Mouse (Mus musculus): ENCODE measurements around the gene Tbc1d30. TPM values are rescaled to one million over a fixed set of nuclear protein-coding genes. Genes with fewer than 3 reads are reported as not detected.

Tbc1d30 gene
- total RNA-seq, 2 experiments from 2014 or later = 0.31 to 0.84 TPM

DNA sequence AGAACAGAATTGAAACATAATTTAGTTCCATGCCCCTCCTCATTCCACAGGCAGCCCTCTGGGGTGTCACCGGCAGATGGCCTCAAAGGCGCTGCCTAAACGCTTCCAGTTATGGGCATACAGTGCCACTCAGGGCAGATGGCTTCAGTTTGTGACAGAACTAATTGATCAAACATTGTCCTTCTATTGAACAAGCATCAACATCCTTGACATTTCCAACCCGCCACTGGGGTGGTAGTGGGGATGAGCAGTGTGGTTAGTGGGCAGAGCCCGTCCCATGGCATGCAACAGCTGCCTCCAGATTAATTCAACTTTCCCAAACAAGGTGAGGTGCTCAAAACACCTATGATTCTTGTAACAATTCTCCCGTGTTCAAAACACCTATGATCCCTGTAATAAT is 68.2 kb downstream of the Tbc1d30 start:
- DNase-seq = no peak
- intact Hi-C loops (cut with DNase I; ENCODE audit: low total_unique reads) = no loop called here

DNA sequence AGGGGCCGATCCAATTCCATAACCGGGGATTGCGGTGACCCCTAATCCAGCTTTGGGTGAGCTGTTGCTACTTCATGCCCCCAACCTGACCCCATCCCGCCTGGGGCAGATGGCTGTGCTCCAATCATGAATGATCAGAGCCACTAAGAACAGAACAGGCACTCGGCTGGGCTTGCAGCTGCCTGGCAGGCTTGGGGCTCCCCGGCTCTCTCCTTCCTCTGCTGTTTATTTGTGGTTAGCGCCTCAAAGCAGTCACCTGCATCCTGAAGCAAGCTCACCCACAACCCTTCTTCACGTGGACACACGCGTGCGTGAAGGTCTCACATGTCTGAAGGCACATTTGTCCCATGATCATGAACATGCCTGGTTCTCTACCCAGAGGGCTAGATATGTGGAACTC is 68.6 kb downstream of the Tbc1d30 start:
- intact Hi-C loops (cut with DNase I; ENCODE audit: low total_unique reads) = no loop called here
- no peak for DNase-seq

- no peak for DNase-seq
- intact Hi-C loops (cut with DNase I; ENCODE audit: low total_unique reads) = no loop called here
Observed at GRCm38 (mm10) chr10:121280943-121281342, 70.1 kb downstream of the Tbc1d30 start.

DNA sequence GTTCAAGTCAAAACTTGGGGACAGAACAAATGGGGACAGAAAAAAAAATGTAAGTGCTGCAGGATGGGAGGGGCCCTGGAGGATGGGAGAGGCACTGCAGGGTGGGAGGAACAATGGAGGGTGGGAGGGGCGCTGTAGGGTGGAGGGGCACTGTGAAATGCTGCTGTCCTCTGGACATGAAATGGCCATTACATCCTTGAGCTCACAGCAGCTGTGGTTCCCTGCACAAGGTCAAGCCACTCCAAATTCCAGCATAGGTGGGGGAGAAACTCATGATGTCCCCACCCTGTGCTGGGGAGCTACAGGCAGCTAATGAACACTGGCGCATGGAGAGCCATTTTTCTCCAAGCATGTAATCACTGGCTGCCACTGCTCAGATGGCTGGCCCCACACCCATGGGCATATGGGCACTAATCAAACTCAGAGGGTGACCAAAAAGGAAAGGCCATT is 74.0 kb downstream of the Tbc1d30 start:
- intact Hi-C loops (cut with DNase I; ENCODE audit: low total_unique reads) = no loop called here
- DNase-seq = no peak

- intact Hi-C loops (cut with DNase I; ENCODE audit: low total_unique reads) = no loop called here
- no peak for DNase-seq
Observed at GRCm38 (mm10) chr10:121274964-121275363, 76.1 kb downstream of the Tbc1d30 start.

- DNase-seq = no peak
- intact Hi-C loops (cut with DNase I; ENCODE audit: low total_unique reads) = no loop called here
Observed at GRCm38 (mm10) chr10:121271002-121271401, 80.1 kb downstream of the Tbc1d30 start.

- intact Hi-C loops (cut with DNase I; ENCODE audit: low total_unique reads) = no loop called here
- no peak for DNase-seq
Observed at GRCm38 (mm10) chr10:121268771-121269170, 82.3 kb downstream of the Tbc1d30 start.

DNA sequence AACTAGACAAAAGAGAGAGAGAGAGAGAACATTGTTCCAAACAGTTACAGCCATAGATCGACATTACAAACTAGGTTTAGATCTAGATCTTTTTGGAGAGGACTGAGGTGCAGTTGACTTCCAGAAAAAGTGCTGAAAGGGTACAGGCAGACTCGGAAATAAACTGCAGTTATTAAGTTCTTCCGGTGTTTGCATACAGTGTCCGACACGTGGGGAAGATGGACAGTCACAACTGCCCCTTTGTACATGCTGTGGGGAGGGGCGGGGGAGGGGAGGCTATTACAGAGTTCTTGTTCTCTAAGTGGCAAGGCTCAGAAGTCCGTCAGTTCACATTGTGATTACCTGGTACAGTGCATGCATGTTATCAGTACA is 86.9 kb downstream of the Tbc1d30 start:
- DNase-seq = no peak
- intact Hi-C loops (cut with DNase I; ENCODE audit: low total_unique reads) = no loop called here

DNA sequence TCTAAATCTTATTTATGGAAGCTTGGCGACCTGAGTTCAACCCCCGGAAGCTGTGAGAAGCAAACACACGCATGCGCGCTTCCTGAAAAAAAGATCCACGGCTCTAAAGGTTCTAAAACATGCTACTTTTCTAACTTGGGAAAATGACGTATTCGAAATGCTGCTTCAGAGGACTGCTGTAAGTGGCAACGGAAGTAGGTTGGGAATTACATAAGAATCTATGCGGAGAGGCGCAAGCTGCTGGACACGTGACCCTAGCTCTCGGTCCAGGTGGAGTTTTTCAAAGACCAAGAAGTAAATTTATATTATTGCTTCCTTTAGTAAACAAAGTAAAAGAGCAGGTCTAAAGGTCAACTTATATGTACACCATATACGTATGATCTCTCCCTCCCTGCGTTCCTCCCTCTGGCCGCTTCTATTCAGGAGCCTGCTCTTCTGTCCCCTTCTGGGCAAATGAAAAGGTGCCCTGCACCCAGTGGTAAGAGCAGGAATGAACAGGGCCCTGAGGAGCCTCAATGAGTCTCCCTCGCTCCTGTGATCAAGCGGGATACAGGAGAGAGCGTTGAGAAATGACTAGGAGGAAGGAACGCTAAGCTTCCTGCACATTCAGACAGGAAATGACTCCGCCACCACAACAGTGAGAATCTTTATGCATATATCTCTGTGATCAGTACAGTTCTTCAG is 87.4 kb downstream of the Tbc1d30 start:
- DNase-seq = no peak
- intact Hi-C loops (cut with DNase I; ENCODE audit: low total_unique reads) = no loop called here

- intact Hi-C loops (cut with DNase I; ENCODE audit: low total_unique reads) = no loop called here
- DNase-seq = no peak
Observed at GRCm38 (mm10) chr10:121262206-121262605, 88.9 kb downstream of the Tbc1d30 start.

DNA sequence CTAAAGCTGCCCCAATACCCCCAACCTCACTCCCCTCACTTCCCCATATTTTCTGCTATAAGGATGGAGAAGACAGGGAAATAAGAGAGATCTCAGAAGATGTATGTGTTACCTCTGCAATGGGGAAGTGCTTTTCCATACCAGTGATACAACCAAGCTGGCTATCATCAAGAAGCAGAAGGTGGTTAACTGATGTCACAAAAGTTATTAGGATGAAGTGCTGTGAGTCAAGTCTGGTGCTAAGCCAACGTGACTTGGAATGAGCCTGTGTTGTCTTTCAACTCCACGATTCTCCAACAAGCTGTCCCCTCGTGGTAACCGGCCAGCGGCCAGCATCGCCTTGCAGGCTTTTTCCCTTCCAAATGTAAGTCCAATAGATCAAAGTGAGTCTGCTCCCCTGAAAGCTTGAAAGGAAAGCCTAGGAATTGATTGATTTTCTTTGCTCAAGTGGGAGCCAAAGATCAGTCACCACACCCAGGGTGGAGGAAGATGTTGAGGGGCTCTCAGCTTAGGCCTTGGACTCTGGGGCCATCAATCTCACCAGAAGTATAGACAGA is 90.0 kb downstream of the Tbc1d30 start:
- intact Hi-C loops (cut with DNase I; ENCODE audit: low total_unique reads) = no loop called here
- no peak for DNase-seq

GRCm38 (mm10) chr10:121256115-121256825 is 94.8 kb downstream of the Tbc1d30 start:
- intact Hi-C loops (cut with DNase I; ENCODE audit: low total_unique reads) = loop anchor here (10.0 kb wide), 2 partner anchors 211 to 311 kb away; no protein-coding TSS in a partner anchor

DNA sequence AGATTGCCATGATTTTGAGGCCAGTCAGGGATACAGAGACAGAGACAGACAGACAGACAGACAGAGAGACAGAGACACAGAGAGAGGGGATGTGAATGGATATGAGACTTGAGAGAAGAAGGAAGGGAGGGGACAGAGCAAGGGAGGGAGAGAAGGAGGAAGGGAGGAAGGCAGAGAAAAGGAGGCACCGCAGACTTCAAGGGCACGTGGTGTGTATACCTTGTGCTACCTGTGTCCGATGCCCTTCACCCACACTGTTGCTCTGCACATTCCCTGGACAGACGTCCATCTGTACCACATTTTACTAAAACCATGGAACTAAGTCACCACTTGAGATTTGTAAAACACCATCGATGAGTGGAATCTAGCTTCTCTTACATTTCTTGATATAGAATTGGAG is 95.6 kb downstream of the Tbc1d30 start:
- intact Hi-C loops (cut with DNase I; ENCODE audit: low total_unique reads) = loop anchor here (10.0 kb wide), 2 partner anchors 211 to 311 kb away; no protein-coding TSS in a partner anchor

More at GRCm38 (mm10) chr10:121256115-121256825, 94.8 kb downstream of the Tbc1d30 start:
- DNase-seq = peak; percentile 33

DNA sequence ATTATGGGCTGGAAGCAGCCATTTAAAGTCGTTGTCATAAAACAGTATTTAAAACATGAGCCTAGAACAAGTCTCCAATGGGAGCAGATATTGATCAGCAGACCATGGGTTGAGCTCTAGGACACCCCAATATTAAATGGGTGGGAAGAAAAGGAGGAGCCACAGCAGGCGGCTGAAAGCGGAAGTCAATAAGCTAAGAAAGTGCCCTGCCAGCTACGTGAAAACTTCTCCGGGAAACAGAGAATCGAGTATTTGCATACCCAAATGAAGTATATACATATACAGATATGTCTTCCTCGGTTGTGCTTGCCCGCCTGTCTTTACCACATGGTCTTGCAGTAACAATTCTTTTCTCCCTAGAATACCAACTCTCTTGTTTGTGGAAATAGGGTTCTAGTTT is 96.7 kb downstream of the Tbc1d30 start:
- no peak for DNase-seq
- intact Hi-C loops (cut with DNase I; ENCODE audit: low total_unique reads) = loop anchor here (10.0 kb wide), 2 partner anchors 210 to 310 kb away; no protein-coding TSS in a partner anchor

More for the DNA sequence above, 95.6 kb downstream of the Tbc1d30 start:
- DNase-seq = no peak

DNA sequence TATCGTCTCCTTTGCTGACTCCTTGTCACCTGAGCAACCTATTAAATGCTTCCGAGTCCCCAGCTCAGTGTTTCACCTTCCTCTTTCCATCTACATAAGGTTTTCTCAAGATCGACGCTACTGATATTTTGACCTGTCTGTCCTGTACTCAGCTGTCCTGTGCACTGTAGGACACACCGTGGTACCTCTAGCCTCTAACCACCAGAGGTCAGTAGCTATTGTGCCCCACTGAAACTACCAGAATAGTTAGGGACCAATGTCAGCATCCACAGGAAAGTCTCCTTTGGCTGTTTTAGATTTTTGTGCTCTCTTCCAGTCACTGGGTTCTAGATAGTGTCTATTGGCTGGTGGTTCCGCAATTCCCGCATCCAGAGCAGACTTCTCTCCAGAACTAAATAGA is 98.3 kb downstream of the Tbc1d30 start:
- DNase-seq = no peak
- intact Hi-C loops (cut with DNase I; ENCODE audit: low total_unique reads) = loop anchor here (10.0 kb wide), 2 partner anchors 208 to 308 kb away; no protein-coding TSS in a partner anchor

- intact Hi-C loops (cut with DNase I; ENCODE audit: low total_unique reads) = loop anchor here (10.0 kb wide), 2 partner anchors 206 to 306 kb away; no protein-coding TSS in a partner anchor
Observed at GRCm38 (mm10) chr10:121251191-121251590, 99.9 kb downstream of the Tbc1d30 start.

GRCm38 (mm10) chr10:121249820-121250219 is 101.3 kb downstream of the Tbc1d30 start:
- no peak for DNase-seq
- intact Hi-C loops (cut with DNase I; ENCODE audit: low total_unique reads) = loop anchor here (10.0 kb wide), 2 partner anchors 205 to 305 kb away; no protein-coding TSS in a partner anchor

More at GRCm38 (mm10) chr10:121251191-121251590, 99.9 kb downstream of the Tbc1d30 start:
- no peak for DNase-seq

DNA sequence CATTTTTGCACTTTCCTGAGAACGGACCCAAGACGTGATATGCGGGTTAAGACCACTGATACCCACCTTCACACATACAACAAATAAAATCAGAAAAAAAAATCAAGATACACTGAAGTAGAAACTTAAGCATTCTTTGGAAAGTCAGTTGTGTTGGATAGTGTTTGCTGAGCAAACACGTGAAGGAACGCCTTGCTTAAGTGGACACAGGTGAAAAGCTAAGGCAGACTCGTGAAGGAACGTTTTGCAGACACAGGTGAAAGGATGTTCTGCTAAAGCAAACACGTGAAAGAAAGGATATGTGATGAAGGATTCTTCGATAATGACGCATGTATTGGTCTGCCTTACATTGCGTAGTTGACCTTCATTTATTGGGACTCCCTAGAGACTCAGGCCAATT is 103.5 kb downstream of the Tbc1d30 start:
- no peak for DNase-seq
- intact Hi-C loops (cut with DNase I; ENCODE audit: low total_unique reads) = no loop called here

DNA sequence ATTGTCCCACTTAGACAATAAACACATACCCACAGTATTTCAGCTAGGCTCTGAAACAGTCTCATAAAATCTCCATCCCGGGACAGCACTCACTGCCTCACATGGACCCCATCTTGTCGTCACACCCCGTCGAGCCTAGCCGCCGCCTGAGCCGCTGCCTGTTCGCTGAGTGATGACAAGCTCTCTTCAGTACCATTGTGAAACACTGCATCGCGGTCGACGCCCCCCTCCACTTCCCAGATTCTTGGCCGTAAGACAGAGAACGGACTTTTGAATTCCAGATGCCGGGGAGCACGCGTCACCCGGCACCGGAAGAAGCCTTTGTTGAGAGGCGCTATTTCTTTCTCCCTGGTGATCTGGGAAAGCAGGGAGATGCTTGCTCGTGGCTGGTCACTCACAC is 104.1 kb downstream of the Tbc1d30 start:
- DNase-seq = no peak
- intact Hi-C loops (cut with DNase I; ENCODE audit: low total_unique reads) = no loop called here
